Mouse (Mus musculus) limb, embryonic 11.5 days (tissue): ENCODE results near the gene Aco2. TPM values are rescaled to one million over a fixed set of nuclear protein-coding genes. Genes with fewer than 3 reads are reported as not detected.

Experiments used
- ATAC-seq: fragments of 200-750 bp; cut with Nextera tagmentation; 2 replicates; pipeline ENCODE4 v1.8.0; 2017; ENCODE audit warnings: low read depth; ENCODE audit not compliant: insufficient number of reproducible peaks, low FRiP score, low TSS enrichment
- DNase-seq: peaks from one replicate; pipeline ENCODE4 v3.0.0-alpha.2; 2015; ENCODE audit warnings: low spot score
- H3K27ac ChIP-seq: fragments of 300-500 bp; sonication (generic); replicated peaks from 2 replicates; pipeline ENCODE4 v1.5.1; 2014; ENCODE audit warnings: low read depth, mild to moderate bottlenecking, low read length
- H3K27me3 ChIP-seq: fragments of 300-500 bp; sonication (generic); 2 replicates; pipeline ENCODE4 v1.6.1; 2014; ENCODE audit warnings: mild to moderate bottlenecking, low read length, mixed read lengths; ENCODE audit not compliant: control insufficient read depth, insufficient read depth
- H3K36me3 ChIP-seq: fragments of 300-500 bp; sonication (generic); 2 replicates; pipeline ENCODE4 v1.6.1; 2014; ENCODE audit warnings: mild to moderate bottlenecking, low read length, moderate library complexity, mixed read lengths; ENCODE audit not compliant: control insufficient read depth, insufficient read depth
- H3K4me1 ChIP-seq: fragments of 300-500 bp; sonication (generic); 2 replicates; pipeline ENCODE4 v1.6.1; 2014; ENCODE audit warnings: low read length, mixed read lengths; ENCODE audit not compliant: control insufficient read depth, insufficient read depth
- H3K4me2 ChIP-seq: fragments of 300-500 bp; sonication (generic); 2 replicates; pipeline ENCODE4 v1.6.1; 2014; ENCODE audit warnings: low read depth, mild to moderate bottlenecking, moderate library complexity; ENCODE audit not compliant: severe bottlenecking
- H3K4me3 ChIP-seq: fragments of 300-500 bp; sonication (generic); 2 replicates; pipeline ENCODE4 v1.5.1; 2014; ENCODE audit warnings: low read depth, low read length
- H3K9ac ChIP-seq: fragments of 300-500 bp; sonication (generic); 2 replicates; pipeline ENCODE4 v1.6.1; 2014; ENCODE audit warnings: mild to moderate bottlenecking, low read length
- H3K9me3 ChIP-seq: fragments of 300-500 bp; sonication (generic); 2 replicates; pipeline ENCODE4 v1.6.1; 2016; ENCODE audit warnings: low read length; ENCODE audit not compliant: control insufficient read depth
- whole genome bisulfite sequencing: fragments of 180-500 bp; shearing (Covaris S2); extraction: QIAGEN DNeasy Blood & Tissue Kit; methylation state at CpG from one replicate; pipeline ENCODE4 v1.1.7; 2014; 5-methylcytosine and 5-hydroxymethylcytosine counted together
- polyA plus RNA-seq: library from polyadenylated mRNA; unstranded; fragments of >200 nt; fragmentation: Nextera tagmentation; extraction: Ambion mirVana; gene quantifications from 2 replicates; pipeline ENCODE4 v1.2.1, GENCODE M21; 2014

Aco2 gene
- 158 and 162 TPM in 2 replicates for polyA plus RNA-seq

DNA sequence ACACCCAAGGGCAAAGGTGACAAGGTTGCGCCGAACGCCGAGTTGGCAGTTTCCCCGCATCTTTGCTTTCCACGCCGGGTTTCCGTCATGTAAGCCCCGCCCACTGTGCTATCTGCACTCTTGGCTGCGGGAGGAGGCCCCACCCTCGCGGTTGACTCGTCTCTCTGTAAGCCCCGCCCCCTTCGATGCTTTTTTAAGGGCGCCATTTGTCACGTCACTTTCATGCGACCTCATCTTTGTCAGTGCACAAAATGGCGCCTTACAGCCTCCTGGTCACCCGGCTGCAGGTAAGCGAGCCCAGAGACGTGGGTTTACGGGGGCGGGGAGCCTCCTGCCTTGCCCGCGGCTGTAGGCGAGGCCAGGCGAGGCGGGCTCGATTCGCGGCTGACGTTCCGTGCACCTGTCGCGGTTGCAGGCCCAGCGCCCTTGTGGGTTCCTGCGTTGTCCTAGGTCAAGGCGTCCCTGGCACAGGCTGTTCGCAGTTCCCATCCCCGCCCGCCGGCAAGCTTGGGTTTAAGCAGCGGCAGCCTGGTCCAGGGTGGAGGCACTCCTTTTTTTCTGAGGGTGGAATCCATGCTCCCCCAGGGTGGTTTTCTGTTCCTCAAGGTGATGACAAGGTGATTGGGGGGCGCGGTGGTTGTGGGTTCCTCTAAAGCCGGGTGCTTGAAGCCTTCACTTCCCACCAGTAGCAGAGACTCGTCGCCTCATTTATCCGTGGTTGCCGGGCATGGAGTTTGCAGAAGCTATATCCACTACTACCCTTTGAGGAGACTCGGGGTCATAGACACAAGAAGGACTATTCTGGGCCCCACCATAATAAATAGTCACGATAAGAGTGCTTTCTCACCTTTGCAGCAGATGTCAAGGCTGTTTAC is at the start of gene Aco2:
Gene Aco2 (plus strand): TSS at position 48 of the 875 bp plus-strand sequence.
- WGBS = under 1% methylated on average over 53 of the region's 53 CpGs
- ATAC-seq (peak; percentile 81), DNase-seq (peak; percentile 99)
- Histone ChIP-seq H3K4me3 (peak within 1 kb of the TSS; percentile 97), H3K9ac (peak within 1 kb of the TSS; percentile 85), H3K36me3 (peaks cover 17% of the 10 kb centered on the region; the same call in 1 of the 2 replicates), H3K27ac (peak within 1 kb of the TSS; percentile 91), H3K4me2 (peak within 1 kb of the TSS; percentile 88), H3K4me1 (peaks cover 4% of the 10 kb centered on the region), H3K27me3 (no peaks in the 10 kb centered on the region), H3K9me3 (no peaks in the 10 kb centered on the region)

DNA sequence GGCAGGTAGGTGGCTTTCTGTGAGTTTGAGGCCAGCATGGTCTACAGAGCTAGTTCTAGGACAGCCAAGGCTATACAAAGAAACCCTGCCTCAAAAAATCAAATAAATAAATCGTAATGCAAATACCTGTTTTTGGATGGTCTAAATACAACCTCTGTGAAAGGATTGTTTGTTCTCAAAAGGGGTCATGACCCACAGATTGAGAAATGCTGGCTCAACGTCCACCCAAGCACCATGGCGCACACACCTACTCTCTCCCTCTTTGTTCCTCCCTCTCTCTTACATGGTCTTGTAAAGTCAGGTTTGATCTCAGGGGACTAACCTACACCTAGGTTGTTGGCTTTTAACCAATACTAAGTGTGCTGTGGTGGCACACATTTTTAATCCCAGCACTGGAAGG is 49.5 kb upstream of the Aco2 start:
- Histone ChIP-seq H3K4me1 (no peaks in the 10 kb centered on the region), H3K27ac (no peak overlapping the region), H3K27me3 (no peaks in the 10 kb centered on the region), H3K9ac (no peak overlapping the region), H3K4me2 (no peak overlapping the region), H3K9me3 (no peaks in the 10 kb centered on the region), H3K36me3 (peaks cover 8% of the 10 kb centered on the region; the same call in 1 of the 2 replicates), H3K4me3 (no peak overlapping the region)
- DNase-seq (no peak), ATAC-seq (no peak)
- WGBS = 84% methylated on average over 3 of the region's 3 CpGs

DNA sequence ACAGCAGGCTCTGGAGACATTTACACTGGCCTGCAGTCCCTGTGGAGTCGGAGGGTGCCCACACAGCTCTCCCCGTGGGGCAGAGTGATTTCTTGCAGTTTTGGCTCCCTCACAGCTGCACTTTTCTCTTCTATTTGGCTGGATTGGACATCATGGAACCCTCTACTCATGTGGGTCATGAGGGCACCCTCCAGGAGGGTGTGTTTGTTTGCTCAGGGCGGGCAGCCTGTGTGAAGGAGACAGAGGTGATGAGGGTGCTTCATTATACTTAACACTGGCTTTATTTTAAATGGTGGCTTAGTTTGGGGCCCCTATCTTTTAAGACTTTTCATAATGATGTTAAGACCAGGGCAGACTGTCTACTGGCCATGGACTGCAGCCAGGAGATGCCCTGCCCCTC is 47.3 kb upstream of the Aco2 start:
- Histone ChIP-seq H3K4me3 (no peak overlapping the region), H3K27ac (no peak overlapping the region), H3K36me3 (peaks cover 5% of the 10 kb centered on the region; the same call in 1 of the 2 replicates), H3K27me3 (no peaks in the 10 kb centered on the region), H3K4me2 (no peak overlapping the region), H3K4me1 (no peaks in the 10 kb centered on the region), H3K9ac (no peak overlapping the region), H3K9me3 (no peaks in the 10 kb centered on the region)
- 83% methylated on average over 3 of the region's 3 CpGs for WGBS
- DNase-seq (no peak), ATAC-seq (no peak)

DNA sequence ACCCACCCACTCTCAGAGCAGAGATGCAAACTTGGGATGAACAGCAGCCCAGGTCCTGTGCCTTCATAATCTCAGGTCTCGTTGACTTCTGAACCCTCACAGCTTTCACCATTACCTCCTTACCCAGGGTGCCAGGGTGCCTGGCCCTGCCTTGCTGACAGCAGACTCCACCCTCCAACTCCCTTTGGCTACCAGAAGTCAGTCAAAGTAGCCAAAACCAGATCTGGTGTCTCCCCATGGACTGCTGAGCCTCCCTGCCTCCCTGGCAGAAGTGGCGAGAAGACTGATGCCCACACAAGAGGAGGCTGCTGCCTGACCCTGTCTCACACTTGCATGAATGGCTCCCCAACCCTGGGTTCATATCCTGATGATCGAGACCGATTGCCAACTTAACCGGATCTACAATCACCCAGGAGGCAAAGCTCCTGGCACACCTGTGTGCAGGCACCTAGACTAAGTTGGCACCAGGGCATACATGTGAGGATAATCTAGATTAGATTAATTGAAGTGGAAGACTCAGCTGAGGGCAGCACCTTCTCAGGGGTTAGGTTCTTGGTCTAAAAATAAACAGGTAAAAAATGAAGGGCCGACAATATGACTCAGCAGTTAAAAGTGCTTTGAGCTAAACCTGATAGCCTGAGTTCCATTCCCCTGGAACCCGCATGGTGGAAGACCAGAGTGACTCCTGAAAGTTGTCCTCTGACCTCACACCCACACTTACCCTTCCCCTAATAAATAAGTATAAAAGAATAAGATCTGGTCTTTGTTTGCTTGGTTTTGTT is 43.5 kb upstream of the Aco2 start:
- 90% methylated on average over 7 of the region's 7 CpGs for WGBS
- H3K4me2 ChIP-seq = no peak overlapping the region
- H3K27me3 ChIP-seq = no peaks in the 10 kb centered on the region

DNA sequence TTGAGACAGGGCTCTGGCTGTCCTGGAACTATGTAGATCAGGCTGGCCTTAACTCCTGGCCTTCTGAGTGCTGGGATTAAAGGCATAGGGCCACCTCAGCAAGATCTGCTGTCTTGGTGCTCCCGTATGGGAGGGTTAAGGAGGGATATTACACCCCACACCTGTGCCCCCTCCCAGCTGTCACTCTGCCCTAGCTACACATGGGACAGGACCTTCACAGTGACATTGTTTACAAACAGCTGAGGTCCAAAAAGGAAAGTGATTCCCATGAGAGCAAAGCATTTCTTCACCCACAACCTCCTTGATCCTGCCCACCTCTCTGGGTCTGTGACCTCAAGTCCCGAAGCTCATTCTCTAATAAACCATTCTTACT is 42.9 kb upstream of the Aco2 start:
- ATAC-seq (no peak), DNase-seq (no peak)
- 74% methylated on average over 2 of the region's 2 CpGs for WGBS
- Histone ChIP-seq H3K4me1 (no peaks in the 10 kb centered on the region), H3K27me3 (no peaks in the 10 kb centered on the region), H3K27ac (no peak overlapping the region), H3K4me2 (no peak overlapping the region), H3K9ac (no peak overlapping the region), H3K9me3 (no peaks in the 10 kb centered on the region), H3K36me3 (no peaks in the 10 kb centered on the region), H3K4me3 (no peak overlapping the region)

More for the DNA sequence above, 43.5 kb upstream of the Aco2 start:
- H3K27ac ChIP-seq = no peak overlapping the region
- H3K36me3 ChIP-seq = 0 out of 2 replicates have a peak, but pooled peaks cover under 1% of the 10 kb centered on the region
- H3K4me1 ChIP-seq = no peaks in the 10 kb centered on the region
- no peak for DNase-seq
- no peaks in the 10 kb centered on the region for H3K9me3 ChIP-seq
- no peak overlapping the region for H3K4me3 ChIP-seq
- no peak for ATAC-seq
- H3K9ac ChIP-seq = no peak overlapping the region

DNA sequence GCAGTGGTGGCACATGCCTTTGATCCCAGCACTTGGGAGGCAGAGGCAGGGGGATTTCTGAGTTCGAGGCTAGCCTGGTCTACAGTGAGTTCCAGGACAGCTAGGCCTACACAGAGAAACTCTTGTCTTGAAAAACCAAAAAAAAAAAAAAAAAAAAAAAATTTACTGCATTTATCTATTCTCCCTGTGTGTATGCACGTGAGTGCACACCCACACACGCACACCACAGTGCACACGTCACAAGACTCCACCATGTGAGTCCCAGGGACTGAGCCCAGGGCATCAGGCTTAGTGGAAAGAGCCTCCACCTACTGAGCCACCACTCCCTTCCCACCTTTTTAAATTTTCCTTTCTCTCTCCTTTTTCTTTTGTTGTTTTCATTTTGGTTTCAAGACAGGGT is 41.6 kb upstream of the Aco2 start:
- no peaks in the 10 kb centered on the region for H3K4me1 ChIP-seq
- no peaks in the 10 kb centered on the region for H3K9me3 ChIP-seq
- H3K9ac ChIP-seq = no peak overlapping the region
- DNase-seq = no peak
- H3K4me2 ChIP-seq = no peak overlapping the region
- H3K27ac ChIP-seq = no peak overlapping the region
- no peaks in the 10 kb centered on the region; the same call in 1 of the 2 replicates for H3K27me3 ChIP-seq
- no peaks in the 10 kb centered on the region for H3K36me3 ChIP-seq
- WGBS = 91% methylated on average over 4 of the region's 4 CpGs
- ATAC-seq = no peak
- no peak overlapping the region for H3K4me3 ChIP-seq

DNA sequence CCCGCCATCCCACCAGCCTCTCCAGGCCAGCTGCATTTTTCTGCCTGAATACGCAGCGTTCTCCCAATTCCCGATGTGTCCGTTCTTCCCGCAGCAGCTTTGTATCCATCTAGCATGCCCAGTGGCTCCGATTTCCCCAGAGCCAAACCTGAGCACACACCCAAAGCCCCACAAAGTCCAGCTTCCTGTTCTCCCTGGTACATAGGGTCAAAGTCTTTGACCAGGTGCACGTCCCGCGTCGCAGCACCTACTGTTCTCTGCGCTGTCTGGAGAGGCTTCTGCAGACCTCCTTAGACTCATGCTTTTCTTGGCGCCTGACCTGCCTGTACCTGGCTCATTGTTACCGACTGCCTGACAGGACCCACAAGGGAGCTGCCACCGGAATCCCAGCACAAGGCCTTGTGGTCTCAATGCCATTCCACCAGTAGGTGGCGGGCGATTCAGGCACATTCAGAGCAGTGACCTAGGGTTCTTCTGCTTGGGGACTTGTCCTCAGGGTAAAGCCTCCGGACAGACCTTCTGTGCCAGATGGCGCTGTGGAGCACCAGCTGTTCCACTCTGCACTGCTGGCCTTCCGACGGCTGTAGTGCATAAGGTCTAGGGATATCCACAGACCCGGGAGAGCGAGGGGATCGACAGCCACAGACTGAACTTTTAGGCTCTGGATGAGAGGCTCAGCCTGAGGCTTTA is 40.8 kb upstream of the Aco2 start:
- H3K9ac ChIP-seq = peak overlapping the region; percentile 47; the same call in 1 of the 2 replicates
- H3K9me3 ChIP-seq = no peaks in the 10 kb centered on the region
- no peak overlapping the region for H3K4me3 ChIP-seq
- H3K36me3 ChIP-seq = no peaks in the 10 kb centered on the region
- ATAC-seq (peak; percentile 78), DNase-seq (peak; percentile 95)
- H3K27ac ChIP-seq = no peak overlapping the region
- peaks cover 7% of the 10 kb centered on the region for H3K4me1 ChIP-seq
- WGBS = 19% methylated on average over 24 of the region's 24 CpGs
- H3K27me3 ChIP-seq = no peaks in the 10 kb centered on the region; the same call in 1 of the 2 replicates
- peak overlapping the region; percentile 16; the same call in 1 of the 2 replicates for H3K4me2 ChIP-seq

DNA sequence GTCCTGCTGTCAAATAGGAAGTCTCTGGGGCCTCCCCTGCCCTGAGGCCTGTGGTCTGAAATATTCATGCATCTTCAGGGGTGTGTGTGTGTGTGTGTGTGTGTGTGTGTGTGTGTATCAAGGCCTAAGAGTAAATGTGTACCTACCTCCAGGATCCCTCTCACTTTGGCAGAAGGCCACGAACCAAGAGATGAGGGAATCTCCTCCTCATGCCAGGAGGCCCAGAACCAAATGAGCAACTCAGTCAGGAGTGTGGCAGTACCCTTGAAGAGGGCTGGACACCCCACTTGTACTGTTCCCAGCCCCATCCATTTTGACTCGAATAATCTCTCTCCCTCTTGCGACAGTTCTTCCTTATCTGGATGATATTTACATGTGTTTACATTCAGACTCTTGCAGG is 39.9 kb upstream of the Aco2 start:
- Histone ChIP-seq H3K4me1 (peaks cover 13% of the 10 kb centered on the region), H3K27me3 (no peaks in the 10 kb centered on the region; the same call in 1 of the 2 replicates), H3K9ac (no peak overlapping the region), H3K4me3 (no peak overlapping the region), H3K9me3 (no peaks in the 10 kb centered on the region), H3K4me2 (no peak overlapping the region), H3K36me3 (no peaks in the 10 kb centered on the region), H3K27ac (no peak overlapping the region)
- 96% methylated on average over 3 of the region's 3 CpGs for WGBS
- DNase-seq (no peak), ATAC-seq (no peak)
